Mouse (Mus musculus): ENCODE measurements around the gene Anxa5. TPM values are rescaled to one million over a fixed set of nuclear protein-coding genes. Genes with fewer than 3 reads are reported as not detected.

Anxa5 gene
- polyA plus RNA-seq, 1 experiment from 2014 or later: 121 TPM

- no peak overlapping the region for H3K9ac ChIP-seq
- no peak overlapping the region for H3K4me3 ChIP-seq
- H3K4me1 ChIP-seq: no peaks in the 10 kb centered on the region
- ATAC-seq (ENCODE audit: low FRiP score): no peak
- no peak overlapping the region for H3K27ac ChIP-seq
- H3K36me3 ChIP-seq: no peaks in the 10 kb centered on the region
- no peaks in the 10 kb centered on the region for H3K27me3 ChIP-seq
- no peaks in the 10 kb centered on the region for H3K9me3 ChIP-seq (replicated peaks)
- WGBS: 89% methylated on average over 1 of the region's 1 CpGs
- H3K4me2 ChIP-seq (replicated peaks): no peak overlapping the region
These were observed 45.3 kb downstream of the Anxa5 start for GRCm38 (mm10) chr3:36430360-36430759.

DNA sequence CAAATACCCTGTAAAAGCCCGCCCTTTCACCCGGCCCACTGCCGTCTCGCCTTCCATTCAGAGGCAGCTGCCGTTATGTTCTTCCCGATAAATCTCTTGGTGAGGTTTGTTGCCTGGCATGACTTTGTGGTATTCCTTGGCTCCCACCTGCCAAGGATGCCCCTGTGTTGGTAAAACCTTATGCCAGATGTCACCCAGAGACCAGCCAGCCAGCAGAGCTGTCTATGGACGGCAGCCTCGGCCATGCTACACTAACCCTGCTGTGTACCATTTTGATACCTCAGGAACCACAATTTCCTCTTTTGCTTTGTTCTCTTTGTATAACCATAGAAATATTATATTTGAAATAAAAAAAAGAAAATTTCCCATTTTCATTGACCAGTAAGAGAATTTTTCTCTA lies 48.3 kb downstream of the Anxa5 start:
- H3K9ac ChIP-seq: no peak overlapping the region
- no peak overlapping the region for H3K4me2 ChIP-seq (replicated peaks)
- 95% methylated on average over 8 of the region's 8 CpGs for WGBS
- no peak overlapping the region for H3K27ac ChIP-seq
- no peaks in the 10 kb centered on the region for H3K36me3 ChIP-seq
- H3K27me3 ChIP-seq: no peaks in the 10 kb centered on the region
- no peaks in the 10 kb centered on the region for H3K9me3 ChIP-seq (replicated peaks)
- no peak for ATAC-seq (ENCODE audit: low FRiP score)
- no peak overlapping the region for H3K4me3 ChIP-seq
- no peaks in the 10 kb centered on the region for H3K4me1 ChIP-seq

DNA sequence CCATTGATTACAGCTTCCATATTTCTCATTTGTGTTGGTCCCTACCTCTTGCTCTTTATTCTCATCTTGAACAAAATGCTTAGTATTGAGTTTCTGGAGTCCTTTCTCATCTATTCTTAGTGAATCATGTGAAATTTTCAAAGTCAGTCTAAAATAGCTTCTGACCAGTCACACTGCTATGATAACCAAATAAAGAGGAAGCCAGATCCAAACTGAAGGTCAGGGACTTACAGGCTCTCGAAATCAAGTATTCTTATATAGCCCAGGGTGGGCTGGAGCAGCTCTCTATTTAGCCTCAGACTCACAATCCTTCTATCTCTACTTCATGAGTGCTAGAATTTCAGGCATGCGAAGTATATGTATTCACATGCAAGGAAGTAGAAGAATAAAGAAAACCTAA lies 66.2 kb downstream of the Anxa5 start:
- no peak overlapping the region for H3K4me3 ChIP-seq
- ATAC-seq (ENCODE audit: low FRiP score): no peak
- no peaks in the 10 kb centered on the region for H3K36me3 ChIP-seq
- H3K4me2 ChIP-seq (replicated peaks): no peak overlapping the region
- H3K4me1 ChIP-seq: peaks cover 5% of the 10 kb centered on the region; the same call in 1 of the 2 replicates
- 83% methylated on average over 2 of the region's 2 CpGs for WGBS
- no peak overlapping the region for H3K9ac ChIP-seq
- no peaks in the 10 kb centered on the region for H3K27me3 ChIP-seq
- H3K9me3 ChIP-seq (replicated peaks): 0 out of 2 replicates have a peak, but pooled peaks cover 1% of the 10 kb centered on the region
- H3K27ac ChIP-seq: no peak overlapping the region

DNA sequence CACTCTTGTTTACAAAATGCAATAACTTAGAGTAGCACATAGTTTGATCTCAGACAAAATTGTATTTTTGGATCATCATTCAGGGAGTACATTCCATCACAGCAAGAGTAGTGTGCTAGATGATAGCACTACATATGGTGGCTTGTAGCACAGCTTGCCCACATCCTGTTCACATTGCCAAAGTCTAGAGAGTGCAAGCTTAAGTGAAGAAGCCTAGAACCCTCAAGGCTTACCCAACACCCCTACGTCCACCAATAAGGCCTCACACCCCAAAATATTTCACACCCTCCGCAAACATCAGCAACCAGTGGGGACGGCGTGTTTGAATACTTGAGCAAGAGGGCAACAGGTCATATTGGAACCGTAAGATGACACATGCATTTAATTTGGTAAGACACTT lies 68.7 kb downstream of the Anxa5 start:
- 93% methylated on average over 5 of the region's 5 CpGs for WGBS
- H3K27me3 ChIP-seq: no peaks in the 10 kb centered on the region

GRCm38 (mm10) chr3:36406340-36406739 lies 69.4 kb downstream of the Anxa5 start:
- Histone ChIP-seq H3K36me3 (no peaks in the 10 kb centered on the region), H3K27me3 (no peaks in the 10 kb centered on the region), H3K9me3 (replicated peaks) (no peaks in the 10 kb centered on the region), H3K4me1 (peaks cover 5% of the 10 kb centered on the region; the same call in 1 of the 2 replicates), H3K27ac (no peak overlapping the region), H3K9ac (no peak overlapping the region), H3K4me2 (replicated peaks) (no peak overlapping the region), H3K4me3 (no peak overlapping the region)
- no peak for ATAC-seq (ENCODE audit: low FRiP score)
- 74% methylated on average over 2 of the region's 2 CpGs for WGBS

More for the DNA sequence above, 68.7 kb downstream of the Anxa5 start:
- Histone ChIP-seq H3K4me2 (replicated peaks) (no peak overlapping the region), H3K9me3 (replicated peaks) (no peaks in the 10 kb centered on the region), H3K27ac (no peak overlapping the region), H3K9ac (no peak overlapping the region), H3K4me3 (no peak overlapping the region), H3K36me3 (no peaks in the 10 kb centered on the region), H3K4me1 (peaks cover 5% of the 10 kb centered on the region; the same call in 1 of the 2 replicates)
- ATAC-seq (ENCODE audit: low FRiP score): no peak

DNA sequence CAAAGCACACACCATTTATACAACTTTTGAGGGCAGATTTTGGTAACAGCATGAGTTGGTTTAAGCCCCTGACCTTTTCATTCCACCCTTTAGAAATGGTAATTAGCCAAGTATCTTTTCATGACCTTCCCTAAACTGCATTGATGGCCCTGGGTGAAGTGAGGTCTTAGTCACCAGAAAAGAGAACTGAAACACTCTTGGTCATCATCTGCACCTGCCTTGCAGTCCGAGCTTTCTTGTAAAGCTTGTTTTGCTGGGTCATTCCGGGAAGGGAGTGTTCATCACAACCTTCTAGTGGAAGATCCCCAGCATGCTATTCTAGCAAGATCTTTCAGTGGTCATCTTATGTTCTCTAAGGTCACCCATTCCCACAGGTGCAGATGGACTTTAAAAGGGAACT lies 73.8 kb downstream of the Anxa5 start:
- no peak overlapping the region for H3K27ac ChIP-seq
- ATAC-seq (ENCODE audit: low FRiP score): no peak

GRCm38 (mm10) chr3:36400657-36401056 lies 75.0 kb downstream of the Anxa5 start:
- no peaks in the 10 kb centered on the region for H3K36me3 ChIP-seq
- no peaks in the 10 kb centered on the region for H3K27me3 ChIP-seq
- no peak overlapping the region for H3K9ac ChIP-seq
- no peak overlapping the region for H3K4me2 ChIP-seq (replicated peaks)
- no peak overlapping the region for H3K27ac ChIP-seq
- H3K4me1 ChIP-seq: no peaks in the 10 kb centered on the region
- H3K4me3 ChIP-seq: no peak overlapping the region
- WGBS: 87% methylated on average over 10 of the region's 10 CpGs
- no peak for ATAC-seq (ENCODE audit: low FRiP score)
- H3K9me3 ChIP-seq (replicated peaks): no peaks in the 10 kb centered on the region

More for the DNA sequence above, 73.8 kb downstream of the Anxa5 start:
- Histone ChIP-seq H3K27me3 (no peaks in the 10 kb centered on the region), H3K9ac (no peak overlapping the region), H3K9me3 (replicated peaks) (no peaks in the 10 kb centered on the region), H3K4me2 (replicated peaks) (no peak overlapping the region), H3K36me3 (no peaks in the 10 kb centered on the region), H3K4me1 (no peaks in the 10 kb centered on the region), H3K4me3 (no peak overlapping the region)
- WGBS: 64% methylated on average over 2 of the region's 2 CpGs

Small RNA genes lying within 50 kb of the gene (microRNA-seq; reads per million reads assigned to microRNA genes)
- gene Mir7009: not detected

Other genes starting within 250 kb of the Anxa5 start
- gene 1810062G17Rik, start within 50 bp of the Anxa5 start, polyA plus RNA-seq (2016; fragmentation: Nextera tagmentation; extraction: Ambion mirVana): 0.52 and 0.56 TPM in 2 replicates
- 0.17 and 0.36 TPM in 2 replicates for gene Gm11549, start 45.9 kb upstream of the Anxa5 start, polyA plus RNA-seq (2016; fragmentation: Nextera tagmentation; extraction: Ambion mirVana)
- gene Exosc9, start 76.7 kb upstream of the Anxa5 start, polyA plus RNA-seq (2016; fragmentation: Nextera tagmentation; extraction: Ambion mirVana): 73.4 and 82.6 TPM in 2 replicates
- 132 and 138 TPM in 2 replicates for gene Ccna2, start 96.3 kb upstream of the Anxa5 start, polyA plus RNA-seq (2016; fragmentation: Nextera tagmentation; extraction: Ambion mirVana)
- 20.3 and 24.7 TPM in 2 replicates for gene Bbs7, start 137.6 kb upstream of the Anxa5 start, polyA plus RNA-seq (2016; fragmentation: Nextera tagmentation; extraction: Ambion mirVana)
- 5.5 and 8.1 TPM in 2 replicates for gene Trpc3, start 214.3 kb upstream of the Anxa5 start, polyA plus RNA-seq (2016; fragmentation: Nextera tagmentation; extraction: Ambion mirVana)

All from hindbrain, embryonic 12.5 days (tissue).